Mouse (Mus musculus) frontal cortex, adult 2 months (tissue): ENCODE measurements around the gene Cldn7. TPM values are rescaled to one million over a fixed set of nuclear protein-coding genes. Genes with fewer than 3 reads are reported as not detected.
A peak's percentile ranks its signal among the peaks of the same experiment; 100 is the strongest.
"Not testable (repeated sequence)": the region's sequence is repeated elsewhere in the genome, so short reads cannot be mapped to it uniquely, and the experiment has no call there.

Experiments
- DNase-seq, 2 experiments: peaks; one replicate each; pipeline ENCODE4 v3.0.0; 2022; ENCODE audit warnings: low spot score in 1 of 2; ENCODE audit errors: extremely low spot score in 1 of 2
- polyA plus RNA-seq: library from polyadenylated mRNA; depleted of rRNA; stranded (reverse); fragments of >200 nt; gene quantifications from 2 replicates; pipeline ENCODE4 v1.2.3, GENCODE M21; 2012; rRNA removed

Cldn7 gene
- polyA plus RNA-seq, 1 experiment, result 0.10 TPM

GRCm38 (mm10) chr11:70010548-70010947 is 46.0 kb downstream of the Cldn7 start:
- no peak for DNase-seq

- DNase-seq, result no peak
Observed at GRCm38 (mm10) chr11:70010961-70011360, 46.4 kb downstream of the Cldn7 start.

- DNase-seq, result no peak
Observed at GRCm38 (mm10) chr11:70012931-70013330, 48.4 kb downstream of the Cldn7 start.

GRCm38 (mm10) chr11:70013408-70013807 is 48.8 kb downstream of the Cldn7 start:
- DNase-seq, result no peak

DNA sequence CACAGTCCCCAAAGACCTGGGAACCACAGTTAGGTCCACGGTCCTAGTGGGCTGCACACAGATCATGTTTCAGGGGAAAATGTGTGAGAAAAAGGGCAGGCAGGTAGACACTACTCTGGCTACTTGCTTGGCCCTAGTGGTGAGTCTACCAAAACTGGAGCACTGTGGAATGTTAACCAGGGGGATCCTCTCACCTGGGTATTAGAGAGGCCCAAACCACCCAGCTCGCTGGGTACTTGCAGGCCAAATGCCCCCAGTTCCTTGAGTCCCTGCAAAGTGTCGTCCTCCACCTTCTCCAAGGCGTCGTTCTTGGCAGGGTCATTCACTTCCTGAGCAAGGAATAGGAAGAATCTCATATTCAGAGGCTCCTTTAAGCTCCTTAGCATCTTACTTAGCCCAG is 49.5 kb downstream of the Cldn7 start:
- no peak for DNase-seq

DNA sequence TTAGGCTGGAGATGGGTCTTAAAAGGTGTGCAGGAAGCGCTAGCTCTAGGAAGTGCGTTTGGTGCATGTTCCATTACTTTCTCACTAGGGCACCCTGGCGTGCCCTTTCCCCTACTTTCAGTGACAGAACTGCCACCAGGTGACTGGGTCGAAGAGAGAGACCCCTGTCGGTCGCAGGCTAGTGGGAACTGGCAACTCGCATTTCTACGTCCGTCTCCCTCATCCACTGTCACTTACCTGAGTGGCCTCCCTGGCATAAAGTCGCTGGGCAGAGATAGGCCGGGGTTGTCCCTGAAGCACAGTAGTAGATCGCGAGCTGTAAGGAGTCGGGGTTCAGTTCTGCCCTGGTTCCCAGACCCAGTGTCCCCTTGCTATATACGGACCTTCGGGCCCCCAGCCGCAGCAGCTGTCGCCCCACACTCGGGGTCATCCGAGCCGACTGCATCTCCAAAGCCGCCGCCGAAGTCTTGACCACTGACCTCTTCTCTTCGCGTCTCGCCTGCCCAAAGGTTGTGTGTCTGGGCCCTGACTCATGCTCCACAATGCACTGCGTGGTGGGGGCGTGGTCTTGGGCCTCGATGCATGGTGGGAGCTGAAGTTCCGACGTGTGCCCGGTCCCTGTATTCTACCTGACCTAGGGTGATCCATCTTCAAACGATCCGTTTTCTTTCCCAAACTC is 50.4 kb downstream of the Cldn7 start, which contains the start of gene Acadvl:
Acadvl (minus strand) TSS at position 532 of the 679 bp plus-strand sequence.
- DNase-seq, result peak; percentile 72 to 89

DNA sequence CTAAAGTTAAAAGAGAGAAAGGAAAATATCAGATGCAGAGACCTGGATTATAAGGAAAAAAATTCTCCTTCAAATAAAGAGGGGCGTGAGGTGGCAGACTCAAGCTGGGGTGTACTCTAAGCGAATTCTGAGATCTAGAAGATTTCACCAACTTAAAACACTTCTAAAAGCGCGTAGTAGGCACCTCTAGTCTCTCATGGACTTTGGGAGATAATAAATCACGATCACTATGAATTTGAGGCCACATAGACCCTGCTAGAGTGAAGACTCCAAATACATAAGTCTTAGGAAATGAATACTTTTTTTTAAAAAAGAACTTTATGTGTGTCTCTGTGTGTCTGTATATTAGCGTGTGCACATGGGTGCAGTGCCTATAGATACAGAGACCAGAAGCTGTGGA is 51.1 kb downstream of the Cldn7 start:
- no peak for DNase-seq

GRCm38 (mm10) chr11:70016177-70016576 is 51.6 kb downstream of the Cldn7 start:
- DNase-seq, result not testable (repeated sequence)

DNA sequence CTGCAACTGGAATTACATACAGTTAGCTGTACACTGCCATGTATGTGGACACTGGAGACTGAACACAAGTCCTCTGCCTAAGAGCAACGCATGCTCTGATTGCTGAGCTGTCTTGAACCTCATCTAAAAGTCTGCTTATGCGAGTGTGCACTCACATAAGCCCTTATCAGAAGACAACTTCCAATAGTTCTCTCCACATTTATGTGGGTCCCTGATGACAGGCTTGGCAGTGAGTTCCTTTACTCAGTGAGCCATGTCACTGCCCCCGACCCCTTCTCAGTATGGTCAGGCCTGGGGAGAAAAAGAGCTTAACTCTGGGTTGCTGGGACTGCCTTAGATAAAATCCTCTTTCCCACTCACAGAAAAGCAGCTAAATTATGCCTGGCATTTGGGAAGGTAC is 52.1 kb downstream of the Cldn7 start, which contains the start of gene Dlg4:
Dlg4 (plus strand) TSS at position 274 of the 400 bp plus-strand sequence.
- DNase-seq, result no peak

GRCm38 (mm10) chr11:70017199-70017767 is 52.7 kb downstream of the Cldn7 start:
- DNase-seq, result no peak

Other genes starting within 250 kb of the Cldn7 start
- gene Polr2a, start 206.1 kb upstream of the Cldn7 start, polyA plus RNA-seq, result 30.9 and 32.6 TPM in 2 replicates
- not detected in 2 replicates for gene Slc35g3, start 202.8 kb upstream of the Cldn7 start, polyA plus RNA-seq
- gene Zbtb4, start 198.9 kb upstream of the Cldn7 start, polyA plus RNA-seq, result 45.7 and 51.4 TPM in 2 replicates
- 1.4 and 1.9 TPM in 2 replicates for gene Chrnb1, start 168.8 kb upstream of the Cldn7 start, polyA plus RNA-seq
- 18.4 and 22.0 TPM in 2 replicates for gene Fgf11, start 162.9 kb upstream of the Cldn7 start, polyA plus RNA-seq
- 0.48 and 0.62 TPM in 2 replicates for gene Tmem102, start 159.2 kb upstream of the Cldn7 start, polyA plus RNA-seq
- gene Gm39566, start 149.5 kb upstream of the Cldn7 start, polyA plus RNA-seq, result not detected in 2 replicates
- not detected in 2 replicates for gene Spem2, start 146.3 kb upstream of the Cldn7 start, polyA plus RNA-seq
- gene Spem1, start 142.6 kb upstream of the Cldn7 start, polyA plus RNA-seq, result 0.42 and 0.58 TPM in 2 replicates
- gene Nlgn2, start 127.0 kb upstream of the Cldn7 start, polyA plus RNA-seq, result 116 and 125 TPM in 2 replicates
- gene Tmem256, start 126.3 kb upstream of the Cldn7 start, polyA plus RNA-seq, result 183 and 212 TPM in 2 replicates
- 33.6 and 37.6 TPM in 2 replicates for gene Plscr3, start 118.4 kb upstream of the Cldn7 start, polyA plus RNA-seq
- gene Tnk1, start 106.0 kb upstream of the Cldn7 start, polyA plus RNA-seq, result 0.14 and 0.17 TPM in 2 replicates
- not detected in 2 replicates for gene Tmem95, start 86.8 kb upstream of the Cldn7 start, polyA plus RNA-seq
- gene Kctd11, start 83.4 kb upstream of the Cldn7 start, polyA plus RNA-seq, result 1.6 and 1.8 TPM in 2 replicates
- gene Acap1, start 69.2 kb upstream of the Cldn7 start, polyA plus RNA-seq, result 0.24 and 0.27 TPM in 2 replicates
- gene 2810408A11Rik, start 63.8 kb upstream of the Cldn7 start, polyA plus RNA-seq, result 0.67 and 1.00 TPM in 2 replicates
- 98.0 and 101 TPM in 2 replicates for gene Neurl4, start 63.7 kb upstream of the Cldn7 start, polyA plus RNA-seq
- 64.6 and 69.0 TPM in 2 replicates for gene Gps2, start 50.9 kb upstream of the Cldn7 start, polyA plus RNA-seq
- gene Eif5a, start 42.8 kb upstream of the Cldn7 start, polyA plus RNA-seq, result 630 and 714 TPM in 2 replicates
- 20.1 and 20.6 TPM in 2 replicates for gene Ybx2, start 29.0 kb upstream of the Cldn7 start, polyA plus RNA-seq
- 1.4 and 2.1 TPM in 2 replicates for gene Slc2a4, start 16.6 kb upstream of the Cldn7 start, polyA plus RNA-seq
- 117 and 133 TPM in 2 replicates for gene Ctdnep1, start 16.4 kb downstream of the Cldn7 start, polyA plus RNA-seq
- 118 and 119 TPM in 2 replicates for gene Elp5, start 17.7 kb downstream of the Cldn7 start, polyA plus RNA-seq
- gene Gabarap, start 26.4 kb downstream of the Cldn7 start, polyA plus RNA-seq, result 291 and 371 TPM in 2 replicates
- gene Phf23, start 31.0 kb downstream of the Cldn7 start, polyA plus RNA-seq, result 38.9 and 42.2 TPM in 2 replicates
- 34.9 and 35.3 TPM in 2 replicates for gene Dvl2, start 35.8 kb downstream of the Cldn7 start, polyA plus RNA-seq
- 69.8 and 74.0 TPM in 2 replicates for gene Acadvl, start 50.6 kb downstream of the Cldn7 start, polyA plus RNA-seq
- 697 and 762 TPM in 2 replicates for gene Dlg4, start 52.2 kb downstream of the Cldn7 start, polyA plus RNA-seq
- gene Asgr1, start 89.3 kb downstream of the Cldn7 start, polyA plus RNA-seq, result 2.4 and 3.6 TPM in 2 replicates
- 0.18 and 0.46 TPM in 2 replicates for gene Asgr2, start 127.9 kb downstream of the Cldn7 start, polyA plus RNA-seq
- 0.42 and 0.92 TPM in 2 replicates for gene Mgl2, start 165.6 kb downstream of the Cldn7 start, polyA plus RNA-seq
- gene Clec10a, start 191.4 kb downstream of the Cldn7 start, polyA plus RNA-seq, result 0.90 and 2.4 TPM in 2 replicates
- gene Slc16a11, start 248.0 kb downstream of the Cldn7 start, polyA plus RNA-seq, result 45.9 and 48.3 TPM in 2 replicates